Mouse (Mus musculus) adrenal gland, adult 2 months (tissue): ENCODE measurements around the gene Gpm6b. TPM values are rescaled to one million over a fixed set of nuclear protein-coding genes. Genes with fewer than 3 reads are reported as not detected.

ENCODE experiments used
- DNase-seq: peaks from one replicate; pipeline ENCODE4 v3.0.0; 2021
- polyA plus RNA-seq: library from polyadenylated mRNA; depleted of rRNA; stranded (reverse); fragments of >200 nt; gene quantifications from 2 replicates; pipeline ENCODE4 v1.2.3, GENCODE M21; 2012; rRNA removed
- total RNA-seq, 2 experiments: library from RNA; stranded (reverse); gene quantifications; 2 replicates each; pipeline ENCODE4 v1.2.3; 2021

The Gpm6b gene
- total and polyA plus RNA-seq, 3 experiments = 1.2 to 7.3 (median 4.4) TPM

GRCm38 (mm10) chrX:166356276-166356675, 117.6 kb downstream of the Gpm6b start:
- no peak for DNase-seq

GRCm38 (mm10) chrX:166358955-166359354, 120.2 kb downstream of the Gpm6b start:
- no peak for DNase-seq

GRCm38 (mm10) chrX:166359927-166360440, 121.3 kb downstream of the Gpm6b start:
- DNase-seq = no peak

GRCm38 (mm10) chrX:166360455-166360854, 121.7 kb downstream of the Gpm6b start:
- DNase-seq = no peak

- DNase-seq = no peak
Measured at GRCm38 (mm10) chrX:166365458-166366213, 126.9 kb downstream of the Gpm6b start.

- DNase-seq = no peak
Measured at GRCm38 (mm10) chrX:166376681-166377328, 138.1 kb downstream of the Gpm6b start.

GRCm38 (mm10) chrX:166378652-166379051, 139.9 kb downstream of the Gpm6b start:
- no peak for DNase-seq

GRCm38 (mm10) chrX:166383606-166384005, 144.9 kb downstream of the Gpm6b start:
- DNase-seq = peak; percentile 27

GRCm38 (mm10) chrX:166384935-166385334, 146.2 kb downstream of the Gpm6b start:
- peak; percentile 78 for DNase-seq

GRCm38 (mm10) chrX:166386656-166387055, 147.9 kb downstream of the Gpm6b start:
- no peak for DNase-seq

GRCm38 (mm10) chrX:166393753-166394152, 155.0 kb downstream of the Gpm6b start:
- no peak for DNase-seq

- DNase-seq = no peak
Measured at GRCm38 (mm10) chrX:166407865-166408264, 169.2 kb downstream of the Gpm6b start.

GRCm38 (mm10) chrX:166416196-166416595, 177.5 kb downstream of the Gpm6b start:
- peak; percentile 18 for DNase-seq

GRCm38 (mm10) chrX:166434812-166435211, 196.1 kb downstream of the Gpm6b start:
- no peak for DNase-seq

Other genes starting within 250 kb of the Gpm6b start
- gene Gemin8, start 68.5 kb upstream of the Gpm6b start, total RNA-seq = 10 to 100 TPM in 1 of 2 experiments, 1 to 10 TPM in 1; 7.0 to 10.5 TPM
- 4.6 and 4.8 TPM in 2 replicates for gene Gemin8, start 68.5 kb upstream of the Gpm6b start, polyA plus RNA-seq
- gene Trappc2, start 201.7 kb downstream of the Gpm6b start, total RNA-seq = 10 to 100 TPM; 14.8 to 26.1 TPM
- 0.64 and 0.93 TPM in 2 replicates for gene Trappc2, start 201.7 kb downstream of the Gpm6b start, polyA plus RNA-seq
- 1 to 10 TPM; 6.1 to 6.3 TPM for gene Ofd1, start 201.8 kb downstream of the Gpm6b start, total RNA-seq
- gene Ofd1, start 201.8 kb downstream of the Gpm6b start, polyA plus RNA-seq = 0.37 and 0.59 TPM in 2 replicates
- gene Rab9, start 241.0 kb downstream of the Gpm6b start, total RNA-seq = 10 to 100 TPM; 47.3 to 49.9 TPM
- 1.7 and 1.8 TPM in 2 replicates for gene Rab9, start 241.0 kb downstream of the Gpm6b start, polyA plus RNA-seq